Comparison of ENCODE assay signal across 8 mouse cellular contexts in genomic region chr2:168128211-168128859, GRCm38 (mm10). TPM values are rescaled to one million over a fixed set of nuclear protein-coding genes. Genes with fewer than 3 reads are reported as not detected.
DNase-seq lines count a peak whose midpoint lies in the region; ATAC-seq lines count a peak whose summit lies in the region.

No protein-coding gene starts in this region.

- H3K4me2 ChIP-seq in intestine, embryonic 14.5 days (ENCODE audit: low read length) = peak overlapping the region; percentile 1; the same call in 1 of the 2 replicates

- H3K9me3 ChIP-seq in intestine, embryonic 14.5 days (ENCODE audit: control insufficient read depth, low read length) = no peaks in the 10 kb centered on the region

- peaks cover 5% of the 10 kb centered on the region; the same call in 1 of the 2 replicates for H3K4me1 ChIP-seq in intestine, embryonic 14.5 days (replicated peaks; ENCODE audit: control insufficient read depth, insufficient read depth, low read length)

- ATAC-seq in intestine, embryonic 14.5 days (replicated peaks; ENCODE audit: low FRiP score, low TSS enrichment, low read depth) = peak; percentile 78

- peak; percentile 88 for DNase-seq in adipocyte (ENCODE audit: low spot score)
- DNase-seq in embryo, embryonic 10.5 days (ENCODE audit: low spot score) = peak; percentile 94
- peak; percentile 73 for DNase-seq in gastrocnemius, postnatal 25 days
- DNase-seq in intestine, embryonic 14.5 days (ENCODE audit: low spot score) = peak; percentile 93
- DNase-seq in left cerebral cortex, postnatal 10 days (ENCODE audit: extremely low spot score in 1 of 2, low spot score in 2 of 2) = peak; percentile 90 to 94
- peak; percentile 92 for DNase-seq in mesoderm, embryonic 11.5 days (ENCODE audit: low read depth, low spot score)
- DNase-seq in right cerebral cortex, postnatal 36 days (ENCODE audit: low spot score in 2 of 2) = peak; percentile 75 to 80
- DNase-seq in urinary bladder, postnatal 4 days (ENCODE audit: low spot score in 2 of 2) = peak; percentile 87 to 91

- intact Hi-C loops in left cerebral cortex, postnatal 10 days (cut with DNase I) = loop anchor here (2.0 kb wide), 1 partner anchor 76 kb away; no protein-coding TSS in a partner anchor

- WGBS in intestine, embryonic 14.5 days = 24% methylated on average over 14 of the region's 14 CpGs

- H3K9ac ChIP-seq in intestine, embryonic 14.5 days (ENCODE audit: low read length) = no peak overlapping the region

- no peaks in the 10 kb centered on the region for H3K27me3 ChIP-seq in intestine, embryonic 14.5 days (replicated peaks; ENCODE audit: control insufficient read depth, insufficient read depth, low read length)

- H3K36me3 ChIP-seq in intestine, embryonic 14.5 days (ENCODE audit: control insufficient read depth, insufficient read depth, low read length) = no peaks in the 10 kb centered on the region

- peak overlapping the region; percentile 5; the same call in 1 of the 2 replicates for H3K27ac ChIP-seq in intestine, embryonic 14.5 days (ENCODE audit: low read depth)

- H3K4me3 ChIP-seq in intestine, embryonic 14.5 days (ENCODE audit: low read depth, low read length) = no peak overlapping the region

RNA-seq across cellular contexts. Expression of gene Pard6b, which starts 47.5 kb away (rescaled TPM):
- total RNA-seq in gastrocnemius, postnatal 25 days (2021) = under 1 TPM; 0.43 to 0.62 TPM
- 20.0 and 21.6 TPM in 2 replicates for polyA plus RNA-seq in intestine, embryonic 14.5 days (2014; fragmentation: Nextera tagmentation; extraction: Ambion mirVana)
- total RNA-seq in left cerebral cortex, postnatal 10 days (2021) = 1 to 10 TPM; 3.3 to 4.6 TPM
